Mouse (Mus musculus) brain, embryonic 14.5 days (tissue): Measurements from ENCODE around the gene Olfr830.

Source experiments
- CTCF ChIP-seq: fragments of 200-500 bp; IDR thresholded peaks from 2 replicates; pipeline ENCODE4 v1.5.1; 2012; ENCODE audit warnings: inconsistent platforms, mild to moderate bottlenecking, moderate library complexity, borderline replicate concordance; ENCODE audit not compliant: insufficient read depth, insufficient read length; ENCODE audit errors: extremely low read depth
- POLR2A ChIP-seq: fragments of 200-500 bp; IDR thresholded peaks from 2 replicates; pipeline ENCODE4 v1.6.1; 2012; ENCODE audit warnings: mild to moderate bottlenecking, inconsistent platforms, borderline replicate concordance; ENCODE audit not compliant: poor library complexity, insufficient read depth, insufficient read length, severe bottlenecking; ENCODE audit errors: extremely low read depth

DNA sequence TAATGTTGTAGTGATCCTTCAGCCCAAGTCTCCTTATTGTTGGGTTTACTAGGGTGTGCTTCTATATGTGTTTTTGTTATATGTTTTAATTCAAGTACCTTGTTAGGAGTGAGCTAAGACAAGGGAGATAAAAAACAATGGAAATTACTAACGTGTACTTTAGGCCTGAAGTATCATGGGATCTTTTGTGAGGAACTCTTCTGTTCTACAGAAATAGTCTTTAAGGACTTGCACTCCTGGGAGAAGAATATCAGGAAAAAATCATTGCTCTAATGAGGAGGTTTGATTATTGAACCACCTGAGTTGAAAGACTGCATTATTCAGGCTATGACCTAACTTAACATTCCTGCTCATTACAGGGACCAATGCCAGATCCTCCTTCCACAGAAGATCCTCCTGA is 19.9 kb upstream of the Olfr830 start, which contains the start of gene Olfr829:
- TF ChIP-seq CTCF: no peak
- TF ChIP-seq POLR2A: no peak
